7 mouse cellular contexts compared by ENCODE assay signal in genomic region chr4:39697565-39697964, GRCm38 (mm10).
DNase-seq lines count a peak whose midpoint lies in the region; TF ChIP-seq lines count a peak whose summit lies in the region.

No protein-coding gene starts in this region.

- H3K9me3 ChIP-seq in MEL (replicated peaks; ENCODE audit: insufficient read depth, low read length), result no peaks in the 10 kb centered on the region

- no peaks in the 10 kb centered on the region for H3K79me2 ChIP-seq in MEL (ENCODE audit: control insufficient read depth, insufficient read depth, low read length, poor library complexity)

- H3K4me3 ChIP-seq in MEL (ENCODE audit: control insufficient read depth in 1 of 2, insufficient read depth in 1 of 2, low read depth in 2 of 2, low read length in 2 of 2), result no peak overlapping the region

- TF ChIP-seq CTCF in MEL (IDR thresholded peaks at IDR 0.05 in 2 of 3, conservative IDR thresholded peaks at IDR 0.05 in 1 of 3; ENCODE audit: control insufficient read depth in 1 of 3, insufficient read depth in 1 of 3, low read depth in 2 of 3, low read length in 3 of 3, poor library complexity in 1 of 3, severe bottlenecking in 1 of 3), result peak in 2 of 3 experiments; percentile 27 to 29; a peak in 4 of 6 replicates

- H3K9ac ChIP-seq in MEL (ENCODE audit: control insufficient read depth, low read depth, low read length, poor library complexity, severe bottlenecking), result no peak overlapping the region

- no peak for TF ChIP-seq EP300 in MEL (IDR thresholded peaks at IDR 0.05; ENCODE audit: low read depth in 1 of 2, low read length in 2 of 2)

- H3K27ac ChIP-seq in MEL (ENCODE audit: control insufficient read depth, low read depth, low read length), result no peak overlapping the region

- peak; percentile 5 for DNase-seq in MEL (ENCODE audit: low read depth, low spot score)
- peak; percentile 78 for DNase-seq in adrenal gland, adult 2 months
- DNase-seq in embryo, embryonic 9.5 days (ENCODE audit: extremely low spot score), result peak; percentile 15
- DNase-seq in heart, postnatal 14 days, result peak; percentile 75 to 88
- peak; percentile 40 to 70 for DNase-seq in left cerebral cortex, adult 8-10 months (ENCODE audit: low spot score in 2 of 2)
- DNase-seq in retina, adult 2 months (ENCODE audit: low read depth, low spot score), result peak; percentile 30
- DNase-seq in spleen, postnatal 14 days (ENCODE audit: low spot score in 2 of 2), result no peak

- TF ChIP-seq RAD21 in MEL (IDR thresholded peaks at IDR 0.05; ENCODE audit: low read depth, low read length), result peak; percentile 34

- no peaks in the 10 kb centered on the region for H3K27me3 ChIP-seq in MEL (ENCODE audit: control insufficient read depth in 1 of 2, insufficient read depth in 2 of 2, low read length in 2 of 2)

- no peaks in the 10 kb centered on the region for H3K4me1 ChIP-seq in MEL (ENCODE audit: control insufficient read depth in 1 of 2, insufficient read depth in 2 of 2, low read length in 2 of 2)

- no peaks in the 10 kb centered on the region for H3K36me3 ChIP-seq in MEL (ENCODE audit: control insufficient read depth in 1 of 2, insufficient read depth in 2 of 2, low read length in 2 of 2)

- intact Hi-C loops in heart, postnatal 14 days (cut with DNase I), result no loop called here

- TF ChIP-seq POLR2A in MEL (IDR thresholded peaks at IDR 0.05; ENCODE audit: control insufficient read depth in 1 of 2, insufficient read depth in 1 of 2, low read depth in 1 of 2, low read length in 2 of 2, poor library complexity in 1 of 2), result no peak

TF ChIP-seq in MEL, 35 proteins besides CTCF, POLR2A, EP300 and RAD21:
- TF ChIP-seq SMC3 (IDR thresholded peaks at IDR 0.05; ENCODE audit: low read depth, low read length) (peak; percentile 28), JUND (IDR thresholded peaks at IDR 0.05; ENCODE audit: low read depth, low read length) (no peak), ZMIZ1 (IDR thresholded peaks at IDR 0.05; ENCODE audit: low read depth, low read length) (no peak)

Comparison
In these comparisons a context has a peak if more than half of its experiments do, and no peak if none do; other contexts are left out.
1. DNase-seq: peak in MEL (single experiment), adrenal gland, adult 2 months (single experiment), embryo, embryonic 9.5 days (single experiment), heart, postnatal 14 days (2 of 2), left cerebral cortex, adult 8-10 months (2 of 2) and retina, adult 2 months (single experiment); none in spleen, postnatal 14 days (0 of 2).